Mouse (Mus musculus) hindbrain, embryonic 12.5 days (tissue): ENCODE measurements around the gene Ces2a. TPM values are rescaled to one million over a fixed set of nuclear protein-coding genes. Genes with fewer than 3 reads are reported as not detected.

ENCODE experiments used
- ATAC-seq: fragments of 200-750 bp; cut with Nextera tagmentation; 2 replicates; pipeline ENCODE4 v1.8.0; 2017; ENCODE audit warnings: moderate TSS enrichment; ENCODE audit not compliant: low FRiP score
- H3K27ac ChIP-seq: fragments of 300-500 bp; sonication (generic); 2 replicates; pipeline ENCODE4 v1.5.1; 2016; ENCODE audit warnings: mild to moderate bottlenecking
- H3K27me3 ChIP-seq: fragments of 300-500 bp; sonication (generic); 2 replicates; pipeline ENCODE4 v1.6.1; 2016; ENCODE audit warnings: mild to moderate bottlenecking
- H3K36me3 ChIP-seq: fragments of 300-500 bp; sonication (generic); 2 replicates; pipeline ENCODE4 v1.6.1; 2016; ENCODE audit warnings: mild to moderate bottlenecking
- H3K4me1 ChIP-seq: fragments of 300-500 bp; sonication (generic); 2 replicates; pipeline ENCODE4 v1.6.1; 2016
- H3K4me2 ChIP-seq: fragments of 300-500 bp; sonication (generic); replicated peaks from 2 replicates; pipeline ENCODE4 v1.6.1; 2016; ENCODE audit warnings: mild to moderate bottlenecking
- H3K4me3 ChIP-seq: fragments of 300-500 bp; sonication (generic); 2 replicates; pipeline ENCODE4 v1.5.1; 2016; ENCODE audit warnings: mild to moderate bottlenecking
- H3K9ac ChIP-seq: fragments of 300-500 bp; sonication (generic); 2 replicates; pipeline ENCODE4 v1.6.1; 2016; ENCODE audit warnings: mild to moderate bottlenecking, moderate library complexity
- H3K9me3 ChIP-seq: fragments of 300-500 bp; sonication (generic); replicated peaks from 2 replicates; pipeline ENCODE4 v1.6.1; 2016; ENCODE audit warnings: mild to moderate bottlenecking
- WGBS: fragments of 180-500 bp; shearing (Covaris S2); methylation state at CpG from one replicate; pipeline ENCODE4 v1.1.7; 2016; 5-methylcytosine and 5-hydroxymethylcytosine counted together
- microRNA-seq: library from miRNA; unstranded; fragments of <30 nt; microRNA quantifications from one replicate; pipeline ENCODE4, GENCODE M21; 2017
- polyA plus RNA-seq: library from polyadenylated mRNA; unstranded; fragments of >200 nt; fragmentation: Nextera tagmentation; extraction: Ambion mirVana; gene quantifications from 2 replicates; pipeline ENCODE4 v1.2.1, GENCODE M21; 2016

The Ces2a gene
- polyA plus RNA-seq, 1 experiment from 2014 or later = not detected

DNA sequence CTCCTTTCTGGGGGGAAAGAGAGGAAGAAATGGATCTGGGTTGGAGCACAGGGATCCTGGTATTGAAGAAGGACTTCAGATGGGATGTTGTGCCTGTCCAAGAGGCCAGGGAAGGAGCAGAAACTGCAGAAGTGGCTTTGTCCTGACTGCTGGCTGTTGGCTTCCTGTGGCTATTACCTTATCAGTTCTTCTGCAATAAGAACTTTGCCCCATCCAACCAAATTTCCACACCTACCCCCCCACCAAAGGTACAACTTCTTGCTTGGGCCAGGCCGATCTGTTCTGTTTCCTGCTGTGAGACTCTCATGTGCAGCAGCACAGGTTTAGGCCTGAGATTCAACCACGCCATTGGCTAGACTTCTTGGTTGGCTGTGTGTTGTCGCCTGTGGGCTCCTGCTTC is 36.6 kb downstream of the Ces2a start:
- no peaks in the 10 kb centered on the region for H3K9me3 ChIP-seq

DNA sequence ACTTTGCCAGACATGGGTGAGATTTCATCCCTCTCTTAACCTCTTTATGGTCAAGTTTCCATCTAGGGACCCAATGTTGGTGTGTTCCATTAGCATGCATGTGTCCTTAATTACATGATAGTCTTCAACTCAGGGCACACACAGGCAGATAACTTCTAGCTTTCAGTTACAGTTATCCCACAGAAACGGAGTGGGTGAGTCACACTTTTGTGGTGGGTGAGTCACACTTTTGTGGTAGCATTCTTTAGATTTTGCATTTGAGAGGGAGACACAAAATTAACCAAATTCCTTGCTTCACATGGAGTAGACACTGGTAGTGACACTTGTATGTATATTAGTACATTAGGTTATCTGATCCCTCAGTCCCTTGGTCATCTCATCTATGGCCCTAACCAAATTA is 53.2 kb downstream of the Ces2a start:
- Histone ChIP-seq H3K27ac (no peak overlapping the region), H3K27me3 (no peaks in the 10 kb centered on the region), H3K9ac (no peak overlapping the region), H3K36me3 (no peaks in the 10 kb centered on the region), H3K9me3 (no peaks in the 10 kb centered on the region), H3K4me1 (no peaks in the 10 kb centered on the region), H3K4me3 (no peak overlapping the region), H3K4me2 (no peak overlapping the region)
- whole genome bisulfite sequencing = 54% methylated on average over 1 of the region's 1 CpGs
- no peak for ATAC-seq

More for the DNA sequence above, 36.6 kb downstream of the Ces2a start:
- Histone ChIP-seq H3K4me1 (no peaks in the 10 kb centered on the region), H3K9ac (no peak overlapping the region), H3K36me3 (no peaks in the 10 kb centered on the region), H3K4me3 (no peak overlapping the region), H3K27ac (no peak overlapping the region), H3K27me3 (no peaks in the 10 kb centered on the region), H3K4me2 (no peak overlapping the region)
- WGBS = 90% methylated on average over 3 of the region's 3 CpGs
- ATAC-seq = no peak

GRCm38 (mm10) chr8:104788929-104789328 is 55.1 kb downstream of the Ces2a start:
- Histone ChIP-seq H3K4me1 (no peaks in the 10 kb centered on the region), H3K9ac (no peak overlapping the region), H3K9me3 (no peaks in the 10 kb centered on the region), H3K27me3 (no peaks in the 10 kb centered on the region), H3K4me2 (no peak overlapping the region), H3K4me3 (no peak overlapping the region), H3K27ac (no peak overlapping the region), H3K36me3 (no peaks in the 10 kb centered on the region)
- 93% methylated on average over 2 of the region's 2 CpGs for WGBS
- ATAC-seq = no peak

DNA sequence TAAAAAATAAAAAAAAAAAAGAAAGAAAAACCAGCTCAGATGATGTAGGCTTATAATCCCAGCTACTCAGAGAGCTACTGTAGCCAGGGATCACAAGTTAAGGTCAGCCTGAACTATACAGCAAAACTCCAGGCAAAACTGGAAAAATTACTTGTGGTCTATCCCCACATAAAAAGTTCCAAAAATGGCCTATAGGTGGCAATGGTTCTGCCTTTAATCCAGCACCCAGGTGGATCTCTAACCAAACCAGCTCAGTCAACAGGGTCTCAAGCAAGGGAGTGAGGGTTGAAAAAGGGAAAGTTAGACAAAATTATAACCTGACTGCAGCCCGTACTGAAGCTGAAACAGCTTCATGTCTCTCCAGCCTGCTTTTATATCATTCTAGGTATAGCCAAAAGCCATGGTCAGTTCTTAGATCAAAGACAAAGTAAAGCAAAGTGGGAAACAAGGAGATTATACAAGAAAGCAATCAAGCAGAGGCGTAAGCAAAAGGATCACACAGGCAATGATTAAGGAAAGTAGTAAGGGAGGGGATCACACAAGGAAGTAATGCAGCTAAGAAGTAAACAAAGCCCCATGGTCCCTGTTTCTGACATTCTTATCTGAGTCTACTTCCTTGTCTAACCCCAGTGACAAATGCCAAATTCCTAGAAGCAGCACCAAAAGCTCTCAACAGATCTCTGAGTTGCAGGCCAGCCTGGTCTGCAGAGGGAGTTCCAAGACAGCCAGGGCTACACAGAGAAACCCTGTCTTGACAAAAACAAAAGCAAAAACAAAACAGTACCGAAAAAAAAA is 56.3 kb downstream of the Ces2a start:
- H3K27me3 ChIP-seq = no peaks in the 10 kb centered on the region
- no peaks in the 10 kb centered on the region for H3K4me1 ChIP-seq
- H3K9me3 ChIP-seq = no peaks in the 10 kb centered on the region
- WGBS = 84% methylated on average over 3 of the region's 3 CpGs
- no peak overlapping the region for H3K9ac ChIP-seq
- no peak overlapping the region for H3K4me2 ChIP-seq
- H3K27ac ChIP-seq = no peak overlapping the region
- no peak for ATAC-seq
- H3K4me3 ChIP-seq = no peak overlapping the region
- no peaks in the 10 kb centered on the region for H3K36me3 ChIP-seq

Small RNA genes within 50 kb of the gene (microRNA-seq; reads per million reads assigned to microRNA genes)
- not detected for gene Gm44328

Other genes starting within 250 kb of the Ces2a start
- 0.22 and 0.34 TPM in 2 replicates for gene Terb1, start 224.1 kb upstream of the Ces2a start, polyA plus RNA-seq
- 114 and 130 TPM in 2 replicates for gene Nae1, start 199.4 kb upstream of the Ces2a start, polyA plus RNA-seq
- 1.2 and 1.5 TPM in 2 replicates for gene Car7, start 199.3 kb upstream of the Ces2a start, polyA plus RNA-seq
- gene Pdp2, start 142.6 kb upstream of the Ces2a start, polyA plus RNA-seq = 13.7 and 14.9 TPM in 2 replicates
- gene Cdh16, start 109.6 kb upstream of the Ces2a start, polyA plus RNA-seq = not detected in 2 replicates
- gene Rrad, start 102.7 kb upstream of the Ces2a start, polyA plus RNA-seq = 1.9 and 3.8 TPM in 2 replicates
- 98.9 and 107 TPM in 2 replicates for gene Ciao2b, start 92.0 kb upstream of the Ces2a start, polyA plus RNA-seq
- 0.10 and 0.38 TPM in 2 replicates for gene Ces2b, start 97.6 kb downstream of the Ces2a start, polyA plus RNA-seq
- gene Ces2c, start 113.1 kb downstream of the Ces2a start, polyA plus RNA-seq = not detected in 2 replicates
- gene Ces2e, start 192.3 kb downstream of the Ces2a start, polyA plus RNA-seq = not detected in 2 replicates
- gene Ces2f, start 213.4 kb downstream of the Ces2a start, polyA plus RNA-seq = not detected in 2 replicates
- gene Ces2g, start 227.7 kb downstream of the Ces2a start, polyA plus RNA-seq = not detected in 2 replicates